In the genomic region with DNA sequence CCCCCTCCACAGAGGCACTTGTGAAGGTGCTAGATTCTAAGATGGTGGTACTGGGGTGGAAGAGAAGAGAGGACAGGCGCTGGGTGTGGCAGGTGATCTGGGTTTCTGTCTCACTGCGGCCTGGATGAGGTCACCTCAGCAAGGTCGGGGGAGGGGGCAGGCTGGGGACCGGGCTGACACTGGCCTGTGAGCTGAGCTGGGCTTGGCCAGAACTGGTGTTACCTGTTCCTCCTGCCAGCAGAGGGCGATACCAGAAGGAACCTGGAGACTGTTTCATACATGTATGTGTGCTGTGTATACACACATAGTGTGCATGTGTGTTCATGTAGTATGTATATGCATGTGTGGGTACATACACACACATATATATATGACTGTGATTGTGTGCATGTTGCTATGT, we compare ENCODE assay signal across 8 mouse cellular contexts. TPM values are rescaled to one million over a fixed set of nuclear protein-coding genes. Genes with fewer than 3 reads are reported as not detected.
DNase-seq lines count a peak whose midpoint lies in the region; ATAC-seq and TF ChIP-seq lines count a peak whose summit lies in the region.

No protein-coding gene starts in this region.

- peaks cover 34% of the 10 kb centered on the region for H3K4me1 ChIP-seq in embryonic facial prominence, embryonic 10.5 days
- 0 out of 2 replicates have a peak, but pooled peaks cover 8% of the 10 kb centered on the region for H3K4me1 ChIP-seq in limb, embryonic 11.5 days (ENCODE audit: control insufficient read depth, insufficient read depth, low read length)
- H3K4me1 ChIP-seq in midbrain, embryonic 16.5 days (ENCODE audit: control insufficient read depth, insufficient read depth, low read length): peaks cover 8% of the 10 kb centered on the region; the same call in 1 of the 2 replicates

- no peaks in the 10 kb centered on the region for H3K27me3 ChIP-seq in embryonic facial prominence, embryonic 10.5 days (replicated peaks; ENCODE audit: low read depth, poor library complexity, severe bottlenecking)
- no peaks in the 10 kb centered on the region for H3K27me3 ChIP-seq in limb, embryonic 11.5 days (ENCODE audit: control insufficient read depth, insufficient read depth, low read length)
- no peaks in the 10 kb centered on the region for H3K27me3 ChIP-seq in midbrain, embryonic 16.5 days (ENCODE audit: control insufficient read depth, insufficient read depth, low read depth, low read length)

- no peak overlapping the region for H3K4me3 ChIP-seq in left cerebral cortex, adult 2 months
- H3K4me3 ChIP-seq in embryonic facial prominence, embryonic 10.5 days: no peak overlapping the region
- H3K4me3 ChIP-seq in limb, embryonic 11.5 days (ENCODE audit: low read depth, low read length): no peak overlapping the region
- no peak overlapping the region for H3K4me3 ChIP-seq in midbrain, embryonic 16.5 days (ENCODE audit: low read depth, low read length)

- intact Hi-C loops in left cerebral cortex, adult 2 months (cut with DNase I): loop anchor here (10.0 kb wide), 1 partner anchor 262 kb away; the partner anchor contains the start of gene Mgat5b

- ATAC-seq in limb, embryonic 11.5 days (ENCODE audit: insufficient number of reproducible peaks, low FRiP score, low TSS enrichment, low read depth): no peak
- peak; percentile 40 for ATAC-seq in midbrain, embryonic 16.5 days
- ATAC-seq in frontal cortex, adult (ENCODE audit: low TSS enrichment): no peak

- TF ChIP-seq CTCF in left cerebral cortex, adult 2 months (IDR thresholded peaks at IDR 0.05): peak; percentile 56

- WGBS in embryonic facial prominence, embryonic 10.5 days: 41% methylated on average over 5 of the region's 5 CpGs
- 39% methylated on average over 5 of the region's 5 CpGs for WGBS in limb, embryonic 11.5 days
- WGBS in midbrain, embryonic 16.5 days: 38% methylated on average over 5 of the region's 5 CpGs

- H3K27ac ChIP-seq in left cerebral cortex, adult 2 months: peak overlapping the region; percentile 85
- peak overlapping the region; percentile 2; the same call in 1 of the 2 replicates for H3K27ac ChIP-seq in embryonic facial prominence, embryonic 10.5 days (replicated peaks)
- no peak overlapping the region for H3K27ac ChIP-seq in limb, embryonic 11.5 days (replicated peaks; ENCODE audit: low read depth, low read length)
- H3K27ac ChIP-seq in midbrain, embryonic 16.5 days (ENCODE audit: low read length): no peak overlapping the region

- H3K4me2 ChIP-seq in limb, embryonic 11.5 days (ENCODE audit: low read depth, severe bottlenecking): no peak overlapping the region
- no peak overlapping the region for H3K4me2 ChIP-seq in midbrain, embryonic 16.5 days (ENCODE audit: low read length)

- H3K36me3 ChIP-seq in embryonic facial prominence, embryonic 10.5 days (replicated peaks): no peaks in the 10 kb centered on the region
- H3K36me3 ChIP-seq in limb, embryonic 11.5 days (ENCODE audit: control insufficient read depth, insufficient read depth, low read length): no peaks in the 10 kb centered on the region; the same call in 1 of the 2 replicates
- H3K36me3 ChIP-seq in midbrain, embryonic 16.5 days (ENCODE audit: control insufficient read depth, insufficient read depth, low read length): no peaks in the 10 kb centered on the region

- DNase-seq in left cerebral cortex, adult 2 months (ENCODE audit: extremely low spot score in 1 of 2, low spot score in 2 of 2): no peak
- DNase-seq in left cerebral cortex, adult 9 months (ENCODE audit: low spot score in 2 of 2): no peak
- DNase-seq in R1 (ENCODE audit: low read depth, low spot score): peak; percentile 80
- peak; percentile 57 for DNase-seq in embryonic facial prominence, embryonic 10.5 days (ENCODE audit: low spot score)
- DNase-seq in limb, embryonic 11.5 days (ENCODE audit: low spot score): peak; percentile 67
- no peak for DNase-seq in right cerebral cortex, postnatal 25 days

- no peak overlapping the region for H3K9ac ChIP-seq in limb, embryonic 11.5 days (ENCODE audit: low read length)
- H3K9ac ChIP-seq in midbrain, embryonic 16.5 days (ENCODE audit: low read depth, low read length): no peak overlapping the region

- H3K9me3 ChIP-seq in embryonic facial prominence, embryonic 10.5 days: peaks cover 13% of the 10 kb centered on the region
- peaks cover 11% of the 10 kb centered on the region for H3K9me3 ChIP-seq in limb, embryonic 11.5 days (ENCODE audit: control insufficient read depth, low read length)
- peaks cover under 1% of the 10 kb centered on the region; the same call in 1 of the 2 replicates for H3K9me3 ChIP-seq in midbrain, embryonic 16.5 days (replicated peaks; ENCODE audit: control insufficient read depth, low read length, poor library complexity, severe bottlenecking)

RNA-seq across cellular contexts. Expression of gene Sept9, which starts 23.2 kb away (rescaled TPM):
- 10 to 100 TPM; 77.4 to 77.8 TPM for total RNA-seq in left cerebral cortex, adult 2 months (2021)
- 255 TPM in 2 replicates for polyA plus RNA-seq in embryonic facial prominence, embryonic 10.5 days (2016; fragmentation: Nextera tagmentation; extraction: Ambion mirVana)
- polyA plus RNA-seq in limb, embryonic 11.5 days (2014; fragmentation: Nextera tagmentation; extraction: Ambion mirVana): 208 and 226 TPM in 2 replicates
- 103 and 108 TPM in 2 replicates for polyA plus RNA-seq in midbrain, embryonic 16.5 days (2015; fragmentation: Nextera tagmentation; extraction: Ambion mirVana)

Comparison
In these comparisons a context has a peak if more than half of its experiments do, and no peak if none do; other contexts are left out.
1. DNase-seq: peak in R1 (single experiment), embryonic facial prominence, embryonic 10.5 days (single experiment) and limb, embryonic 11.5 days (single experiment); none in left cerebral cortex, adult 2 months (0 of 2), left cerebral cortex, adult 9 months (0 of 2) and right cerebral cortex, postnatal 25 days (single experiment).
2. H3K27ac ChIP-seq: peak in left cerebral cortex, adult 2 months (single experiment) and embryonic facial prominence, embryonic 10.5 days (single experiment); none in limb, embryonic 11.5 days (single experiment) and midbrain, embryonic 16.5 days (single experiment).